Mouse (Mus musculus) MEL (cell line): ENCODE results near the gene Itih4. TPM values are rescaled to one million over a fixed set of nuclear protein-coding genes. Genes with fewer than 3 reads are reported as not detected.
A peak's percentile ranks its signal among the peaks of the same experiment; 100 is the strongest.

Experiments
- DNase-seq: peaks from one replicate; pipeline ENCODE4 v3.0.0; 2011; ENCODE audit warnings: low read depth, low spot score
- H3K27ac ChIP-seq: 2 replicates; pipeline ENCODE4 v1.5.1; 2012; ENCODE audit warnings: low read depth, mild to moderate bottlenecking, control low read depth, low read length, moderate library complexity; ENCODE audit not compliant: control insufficient read depth
- H3K27me3 ChIP-seq, 2 experiments: fragments of 150-350 bp in 1 of 2; sonication (generic) in 1 of 2; 2 replicates each; pipeline ENCODE4 v1.6.1; 2012; ENCODE audit warnings: low read length in 2 of 2, mild to moderate bottlenecking in 2 of 2, improper control_type of control experiment in 1 of 2, moderate library complexity in 1 of 2; ENCODE audit not compliant: insufficient read depth in 2 of 2, control insufficient read depth in 1 of 2
- H3K36me3 ChIP-seq, 2 experiments: 2 replicates each; pipeline ENCODE4 v1.6.1; 2012 to 2014; ENCODE audit warnings: low read length in 2 of 2, improper control_type of control experiment in 1 of 2, inconsistent platforms in 1 of 2, mild to moderate bottlenecking in 1 of 2; ENCODE audit not compliant: insufficient read depth in 2 of 2, control insufficient read depth in 1 of 2
- H3K4me1 ChIP-seq, 2 experiments: fragments of 150-350 bp in 1 of 2; sonication (generic) in 1 of 2; 2 replicates each; pipeline ENCODE4 v1.6.1; 2012; ENCODE audit warnings: low read length in 2 of 2, improper control_type of control experiment in 1 of 2, mild to moderate bottlenecking in 1 of 2; ENCODE audit not compliant: insufficient read depth in 2 of 2, control insufficient read depth in 1 of 2
- H3K4me3 ChIP-seq, 2 experiments: fragments of 150-350 bp in 1 of 2; sonication (generic) in 1 of 2; 2 replicates each; pipeline ENCODE4 v1.5.1; 2012; ENCODE audit warnings: low read depth in 2 of 2, low read length in 2 of 2, mild to moderate bottlenecking in 2 of 2, moderate library complexity in 2 of 2, control low read depth in 1 of 2, improper control_type of control experiment in 1 of 2; ENCODE audit not compliant: control insufficient read depth in 1 of 2, insufficient read depth in 1 of 2
- H3K79me2 ChIP-seq: 2 replicates; pipeline ENCODE4 v1.6.1; 2012; ENCODE audit warnings: mild to moderate bottlenecking, low read length, moderate library complexity; ENCODE audit not compliant: control insufficient read depth, poor library complexity, insufficient read depth
- H3K9ac ChIP-seq: 2 replicates; pipeline ENCODE4 v1.6.1; 2012; ENCODE audit warnings: low read depth, mild to moderate bottlenecking, control low read depth, low read length, moderate library complexity; ENCODE audit not compliant: control insufficient read depth, poor library complexity, severe bottlenecking
- H3K9me3 ChIP-seq: fragments of 150-350 bp; sonication (generic); replicated peaks from 2 replicates; pipeline ENCODE4 v1.6.1; 2012; ENCODE audit warnings: mild to moderate bottlenecking, low read length, improper control_type of control experiment, moderate library complexity; ENCODE audit not compliant: insufficient read depth
- CHD1 ChIP-seq: IDR thresholded peaks from 2 replicates; pipeline ENCODE4 v1.6.1; 2012; ENCODE audit warnings: low read depth, mild to moderate bottlenecking, inconsistent platforms, low read length, improper control_type of control experiment
- CHD2 ChIP-seq: IDR thresholded peaks from 2 replicates; pipeline ENCODE4 v1.6.1; 2011; ENCODE audit warnings: low read length, improper control_type of control experiment
- E2F4 ChIP-seq: IDR thresholded peaks from 2 replicates; pipeline ENCODE4 v1.6.1; 2011; ENCODE audit warnings: low read depth, low read length, improper control_type of control experiment, borderline replicate concordance
- EP300 ChIP-seq, 2 experiments: IDR thresholded peaks; 2 replicates each; pipeline ENCODE4 v1.6.1; 2011; ENCODE audit warnings: improper control_type of control experiment in 2 of 2, low read length in 2 of 2, low read depth in 1 of 2, mild to moderate bottlenecking in 1 of 2
- ETS1 ChIP-seq: IDR thresholded peaks from 2 replicates; pipeline ENCODE4 v1.6.1; 2012; ENCODE audit warnings: low read depth, mild to moderate bottlenecking, inconsistent platforms, low read length, improper control_type of control experiment, moderate library complexity
- GABPA ChIP-seq: IDR thresholded peaks from 2 replicates; pipeline ENCODE4 v1.6.1; 2012; ENCODE audit warnings: low read depth, mild to moderate bottlenecking, inconsistent platforms, low read length, improper control_type of control experiment, moderate library complexity
- GATA1 ChIP-seq: IDR thresholded peaks from 2 replicates; pipeline ENCODE4 v1.6.1; 2011; ENCODE audit warnings: low read depth, low read length, improper control_type of control experiment
- HCFC1 ChIP-seq: IDR thresholded peaks from 2 replicates; pipeline ENCODE4 v1.6.1; 2012; ENCODE audit warnings: low read depth, mild to moderate bottlenecking, inconsistent platforms, low read length, improper control_type of control experiment, moderate library complexity
- KAT2A ChIP-seq: conservative IDR thresholded peaks from 2 replicates; pipeline ENCODE4 v1.6.1; 2012; ENCODE audit warnings: low read depth, low read length, improper control_type of control experiment, inconsistent platforms
- MAFK ChIP-seq: IDR thresholded peaks from 2 replicates; pipeline ENCODE4 v1.6.1; 2011; ENCODE audit warnings: low read depth, mild to moderate bottlenecking, low read length, improper control_type of control experiment, borderline replicate concordance
- MAX ChIP-seq: IDR thresholded peaks from 2 replicates; pipeline ENCODE4 v1.6.1; 2011; ENCODE audit warnings: low read length, improper control_type of control experiment
- MAZ ChIP-seq: IDR thresholded peaks from 2 replicates; pipeline ENCODE4 v1.6.1; 2012; ENCODE audit warnings: low read depth, mild to moderate bottlenecking, inconsistent platforms, low read length, improper control_type of control experiment
- MEF2A ChIP-seq: IDR thresholded peaks from 2 replicates; pipeline ENCODE4 v1.6.1; 2014; ENCODE audit warnings: low read depth, mild to moderate bottlenecking, inconsistent platforms, low read length, improper control_type of control experiment; ENCODE audit not compliant: poor library complexity, insufficient replicate concordance, severe bottlenecking; ENCODE audit errors: extremely low read depth
- MXI1 ChIP-seq: IDR thresholded peaks from 2 replicates; pipeline ENCODE4 v1.6.1; 2011; ENCODE audit warnings: mild to moderate bottlenecking, low read depth, low read length, improper control_type of control experiment
- MYB ChIP-seq: IDR thresholded peaks from 2 replicates; pipeline ENCODE4 v1.6.1; 2011; ENCODE audit warnings: mild to moderate bottlenecking, low read depth, low read length, improper control_type of control experiment
- MYC ChIP-seq: IDR thresholded peaks from 2 replicates; pipeline ENCODE4 v1.6.1; 2011; ENCODE audit warnings: low read depth, mild to moderate bottlenecking, low read length, improper control_type of control experiment, moderate library complexity
- NELFE ChIP-seq: IDR thresholded peaks from 2 replicates; pipeline ENCODE4 v1.6.1; 2011; ENCODE audit warnings: low read depth, low read length, improper control_type of control experiment
- NRF1 ChIP-seq: IDR thresholded peaks from 2 replicates; pipeline ENCODE4 v1.6.1; 2014; ENCODE audit warnings: low read depth, mild to moderate bottlenecking, inconsistent platforms, low read length, improper control_type of control experiment, moderate library complexity; ENCODE audit not compliant: poor library complexity, insufficient read depth, severe bottlenecking
- POLR2A ChIP-seq, 2 experiments: IDR thresholded peaks; 2 replicates each; pipeline ENCODE4 v1.6.1; 2011 to 2012; ENCODE audit warnings: low read length in 2 of 2, mild to moderate bottlenecking in 2 of 2, control low read depth in 1 of 2, improper control_type of control experiment in 1 of 2, low read depth in 1 of 2, moderate library complexity in 1 of 2; ENCODE audit not compliant: control insufficient read depth in 1 of 2, insufficient read depth in 1 of 2, poor library complexity in 1 of 2
- POLR2AphosphoS2 ChIP-seq: IDR thresholded peaks from 2 replicates; pipeline ENCODE4 v1.6.1; 2011; ENCODE audit warnings: low read length, improper control_type of control experiment
- POLR2AphosphoS5 ChIP-seq: IDR thresholded peaks from 2 replicates; pipeline ENCODE4 v1.6.1; 2012; ENCODE audit warnings: low read depth, borderline replicate concordance, mild to moderate bottlenecking, inconsistent platforms, low read length, moderate library complexity, mixed read lengths
- RAD21 ChIP-seq: IDR thresholded peaks from 2 replicates; pipeline ENCODE4 v1.6.1; 2011; ENCODE audit warnings: mild to moderate bottlenecking, low read depth, low read length, improper control_type of control experiment
- RCOR1 ChIP-seq: IDR thresholded peaks from 2 replicates; pipeline ENCODE4 v1.6.1; 2012; ENCODE audit warnings: low read depth, mild to moderate bottlenecking, inconsistent platforms, low read length, improper control_type of control experiment
- SIN3A ChIP-seq: IDR thresholded peaks from 2 replicates; pipeline ENCODE4 v1.6.1; 2012; ENCODE audit warnings: low read length, improper control_type of control experiment, inconsistent platforms
- SMC3 ChIP-seq: IDR thresholded peaks from 2 replicates; pipeline ENCODE4 v1.6.1; 2011; ENCODE audit warnings: low read depth, low read length, improper control_type of control experiment
- TAL1 ChIP-seq: IDR thresholded peaks from 2 replicates; pipeline ENCODE4 v1.6.1; 2012; ENCODE audit warnings: mild to moderate bottlenecking, inconsistent platforms, low read length, moderate library complexity, mixed read lengths
- TBP ChIP-seq: IDR thresholded peaks from 2 replicates; pipeline ENCODE4 v1.8.0; 2011; ENCODE audit warnings: low read depth, low read length, improper control_type of control experiment
- TCF12 ChIP-seq: IDR thresholded peaks from 2 replicates; pipeline ENCODE4 v1.6.1; 2014; ENCODE audit warnings: low read depth, mild to moderate bottlenecking, inconsistent platforms, low read length, improper control_type of control experiment, moderate library complexity
- UBTF ChIP-seq: IDR thresholded peaks from 2 replicates; pipeline ENCODE4 v1.6.1; 2012; ENCODE audit warnings: low read depth, mild to moderate bottlenecking, inconsistent platforms, low read length, improper control_type of control experiment, moderate library complexity, borderline replicate concordance; ENCODE audit not compliant: insufficient read depth
- USF1 ChIP-seq: IDR thresholded peaks from 2 replicates; pipeline ENCODE4 v1.6.1; 2014; ENCODE audit warnings: low read depth, mild to moderate bottlenecking, inconsistent platforms, low read length, improper control_type of control experiment, moderate library complexity
- USF2 ChIP-seq, 2 experiments: IDR thresholded peaks; 2 replicates each; pipeline ENCODE4 v1.6.1; 2011 to 2012; ENCODE audit warnings: improper control_type of control experiment in 2 of 2, low read length in 2 of 2, borderline replicate concordance in 1 of 2, inconsistent platforms in 1 of 2, low read depth in 1 of 2, mild to moderate bottlenecking in 1 of 2; ENCODE audit not compliant: insufficient read depth in 1 of 2
- ZC3H11A ChIP-seq: IDR thresholded peaks from 2 replicates; pipeline ENCODE4 v1.6.1; 2012; ENCODE audit warnings: low read depth, mild to moderate bottlenecking, inconsistent platforms, low read length, improper control_type of control experiment
- ZKSCAN1 ChIP-seq: IDR thresholded peaks from 2 replicates; pipeline ENCODE4 v1.6.1; 2012; ENCODE audit warnings: low read depth, mild to moderate bottlenecking, inconsistent platforms, low read length, improper control_type of control experiment, moderate library complexity
- ZMIZ1 ChIP-seq: IDR thresholded peaks from 2 replicates; pipeline ENCODE4 v1.6.1; 2012; ENCODE audit warnings: low read depth, mild to moderate bottlenecking, inconsistent platforms, low read length, improper control_type of control experiment, moderate library complexity
- ZNF384 ChIP-seq: IDR thresholded peaks from 2 replicates; pipeline ENCODE4 v1.6.1; 2012; ENCODE audit warnings: low read depth, mild to moderate bottlenecking, inconsistent platforms, low read length, improper control_type of control experiment
- polyA plus RNA-seq, 2 experiments: library from polyadenylated mRNA; stranded (reverse) in 1 of 2; unstranded in 1 of 2; fragments of >175 nt in 1 of 2; fragments of >200 nt in 1 of 2; gene quantifications; 2 replicates each; pipeline versions ENCODE4 v1.2.1 to v1.2.4; 2012; ENCODE audit warnings: low replicate concordance in 2 of 2, low read depth in 1 of 2; ENCODE audit not compliant: insufficient read length in 2 of 2, insufficient read depth in 1 of 2, missing spikeins in 1 of 2
- total RNA-seq: library from RNA; depleted of rRNA; stranded (reverse); fragments of 300-350 nt; gene quantifications from 2 replicates; pipeline ENCODE4 v1.2.3, GENCODE M21; 2012

Itih4 gene
- total and polyA plus RNA-seq, 3 experiments = not detected

GRCm38 (mm10) chr14:30855316-30855715, 31.0 kb upstream of the Itih4 start (continued):
- TF ChIP-seq POLR2A (IDR thresholded peaks at IDR 0.05; ENCODE audit: control insufficient read depth in 1 of 2, insufficient read depth in 1 of 2, low read depth in 1 of 2, low read length in 2 of 2, poor library complexity in 1 of 2) = no peak
- TF ChIP-seq, all 39 proteins: peak for 0

- Histone ChIP-seq H3K4me1 (peaks cover 22 to 28% of the 10 kb centered on the region in 2 experiments), H3K79me2 (no peaks in the 10 kb centered on the region), H3K9me3 (no peaks in the 10 kb centered on the region), H3K27me3 (no peaks in the 10 kb centered on the region), H3K4me3 (no peak overlapping the region), H3K36me3 (peaks cover 2 to 24% of the 10 kb centered on the region in 2 experiments; a peak in 3 of 4 replicates), H3K9ac (peak overlapping the region; percentile 39), H3K27ac (peak overlapping the region; percentile 95)
- DNase-seq = peak; percentile 79
- TF ChIP-seq E2F4 (no peak), MEF2A (no peak), NELFE (no peak), USF1 (peak; percentile 77), CHD2 (no peak), POLR2AphosphoS5 (no peak), EP300 (IDR thresholded peaks at IDR 0.05; ENCODE audit: low read depth in 1 of 2, low read length in 2 of 2) (peak; percentile 79 to 93), TBP (no peak), RAD21 (no peak), ZMIZ1 (no peak), UBTF (no peak), ETS1 (peak; percentile 95), ZNF384 (no peak), TAL1 (no peak), NRF1 (no peak), RCOR1 (peak; percentile 57; the same call in 1 of the 2 replicates), MXI1 (peak; percentile 64; the same call in 1 of the 2 replicates), GABPA (no peak), USF2 (IDR thresholded peaks at IDR 0.05; ENCODE audit: borderline replicate concordance in 1 of 2, insufficient read depth in 1 of 2, low read depth in 1 of 2, low read length in 2 of 2) (no peak), SIN3A (peak; percentile 78), ZKSCAN1 (no peak), MYB (peak; percentile 86), SMC3 (no peak), MAZ (no peak), GATA1 (peak; percentile 68), ZC3H11A (no peak), MAFK (no peak), POLR2AphosphoS2 (0 out of 2 replicates have a peak, but pooled peaks have one; percentile 28), HCFC1 (no peak), MAX (peak; percentile 55), KAT2A (0 out of 2 replicates have a peak, but pooled peaks have one; percentile 50), TCF12 (peak; percentile 87), CHD1 (no peak), MYC (0 out of 2 replicates have a peak, but pooled peaks have one; percentile 38)
These were observed 29.3 kb upstream of the Itih4 start for GRCm38 (mm10) chr14:30856885-30857507.
